Mouse (Mus musculus): Measurements from ENCODE around the gene Rnasel. TPM values are rescaled to one million over a fixed set of nuclear protein-coding genes. Genes with fewer than 3 reads are reported as not detected.
"Not testable (repeated sequence)": the region's sequence is repeated elsewhere in the genome, so short reads cannot be mapped to it uniquely, and the experiment has no call there.

The Rnasel gene
- total and polyA plus RNA-seq, 2 experiments from 2014 or later, result 19.5 to 43.9 TPM

- H3K9me3 ChIP-seq (ENCODE audit: low read length), result no peaks in the 10 kb centered on the region
- no peak for TF ChIP-seq CTCF (IDR thresholded peaks at IDR 0.05; ENCODE audit: low read depth)
Observed at GRCm38 (mm10) chr1:153768465-153768864, 19.2 kb downstream of the Rnasel start.

DNA sequence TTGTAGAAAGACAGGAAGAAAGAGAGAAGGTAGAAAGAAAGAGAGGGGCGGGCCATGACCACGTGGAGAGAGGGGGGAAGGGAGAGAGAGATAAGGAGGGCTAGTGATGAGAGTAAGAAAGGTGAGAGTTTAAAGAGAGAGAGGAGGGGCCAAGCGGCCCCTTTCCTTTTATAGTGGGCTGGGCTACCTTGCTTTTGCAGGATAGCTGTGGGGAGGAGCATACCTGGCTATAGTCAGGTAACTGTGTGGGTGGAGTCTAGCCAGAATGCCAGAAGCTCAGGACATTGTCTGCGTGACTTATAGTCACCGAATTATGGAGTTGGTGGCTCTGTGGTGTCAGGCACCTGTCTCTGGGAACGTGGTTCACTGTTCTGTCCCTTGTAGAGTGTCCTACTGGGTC lies 20.3 kb downstream of the Rnasel start:
- H3K27ac ChIP-seq (ENCODE audit: low read depth, low read length); H3K9ac ChIP-seq; H3K4me2 ChIP-seq (ENCODE audit: low read depth); H3K4me1 ChIP-seq (ENCODE audit: insufficient read depth); ATAC-seq; H3K9me3 ChIP-seq (ENCODE audit: low read length); H3K4me3 ChIP-seq (ENCODE audit: low read depth, low read length); H3K27me3 ChIP-seq (ENCODE audit: insufficient read depth, low read length); H3K36me3 ChIP-seq (ENCODE audit: insufficient read depth); DNase-seq: not testable (repeated sequence)
- WGBS, result 69% methylated on average over 6 of the region's 6 CpGs

More at GRCm38 (mm10) chr1:153768465-153768864, 19.2 kb downstream of the Rnasel start:
- Histone ChIP-seq H3K9ac (no peak overlapping the region), H3K4me2 (ENCODE audit: low read depth) (no peak overlapping the region), H3K27ac (ENCODE audit: low read depth, low read length) (no peak overlapping the region), H3K36me3 (ENCODE audit: insufficient read depth) (no peaks in the 10 kb centered on the region; the same call in 1 of the 2 replicates), H3K27me3 (ENCODE audit: insufficient read depth, low read length) (no peaks in the 10 kb centered on the region), H3K4me3 (ENCODE audit: low read depth, low read length) (no peak overlapping the region), H3K4me1 (ENCODE audit: insufficient read depth) (no peaks in the 10 kb centered on the region)
- DNase-seq (no peak), ATAC-seq (no peak)
- 84% methylated on average over 5 of the region's 5 CpGs for WGBS

GRCm38 (mm10) chr1:153769998-153770775 lies 21.0 kb downstream of the Rnasel start:
- Histone ChIP-seq H3K27me3 (ENCODE audit: insufficient read depth, low read length) (no peaks in the 10 kb centered on the region), H3K9me3 (ENCODE audit: low read length) (no peaks in the 10 kb centered on the region), H3K36me3 (ENCODE audit: insufficient read depth) (no peaks in the 10 kb centered on the region), H3K27ac (ENCODE audit: low read depth, low read length) (no peak overlapping the region), H3K9ac (no peak overlapping the region), H3K4me1 (ENCODE audit: insufficient read depth) (no peaks in the 10 kb centered on the region), H3K4me3 (ENCODE audit: low read depth, low read length) (no peak overlapping the region), H3K4me2 (ENCODE audit: low read depth) (no peak overlapping the region)
- DNase-seq, result no peak
- no peak for TF ChIP-seq CTCF (IDR thresholded peaks at IDR 0.05; ENCODE audit: low read depth)
- 84% methylated on average over 10 of the region's 10 CpGs for WGBS
- no peak for ATAC-seq

DNA sequence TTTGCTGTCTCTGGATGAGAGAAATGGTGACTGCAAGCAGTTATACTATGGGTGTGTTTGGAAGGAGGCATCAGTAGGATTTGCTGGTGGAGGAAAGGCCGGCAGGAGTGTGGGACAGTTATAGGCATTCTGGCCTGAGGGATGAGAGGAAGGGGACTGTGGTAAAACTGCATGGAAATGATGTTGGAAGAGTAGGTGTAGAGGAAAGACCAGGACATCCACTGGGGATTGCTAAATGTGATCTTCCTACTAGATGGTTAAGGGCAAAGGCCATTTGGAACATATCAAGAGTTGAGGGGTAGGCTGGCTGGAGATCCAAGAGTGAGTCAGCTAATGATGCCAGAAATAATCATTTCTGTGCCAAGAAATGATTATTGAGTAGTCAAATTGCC lies 21.5 kb downstream of the Rnasel start:
- H3K4me3 ChIP-seq (ENCODE audit: low read depth, low read length), result no peak overlapping the region
- ATAC-seq, result no peak
- H3K27me3 ChIP-seq (ENCODE audit: insufficient read depth, low read length), result no peaks in the 10 kb centered on the region
- WGBS, result 95% methylated on average over 1 of the region's 1 CpGs
- no peak overlapping the region for H3K4me2 ChIP-seq (ENCODE audit: low read depth)
- DNase-seq, result no peak
- no peaks in the 10 kb centered on the region for H3K9me3 ChIP-seq (ENCODE audit: low read length)
- no peaks in the 10 kb centered on the region for H3K36me3 ChIP-seq (ENCODE audit: insufficient read depth)
- no peak overlapping the region for H3K9ac ChIP-seq
- H3K4me1 ChIP-seq (ENCODE audit: insufficient read depth), result no peaks in the 10 kb centered on the region
- H3K27ac ChIP-seq (ENCODE audit: low read depth, low read length), result no peak overlapping the region
- TF ChIP-seq CTCF (IDR thresholded peaks at IDR 0.05; ENCODE audit: low read depth), result no peak

DNA sequence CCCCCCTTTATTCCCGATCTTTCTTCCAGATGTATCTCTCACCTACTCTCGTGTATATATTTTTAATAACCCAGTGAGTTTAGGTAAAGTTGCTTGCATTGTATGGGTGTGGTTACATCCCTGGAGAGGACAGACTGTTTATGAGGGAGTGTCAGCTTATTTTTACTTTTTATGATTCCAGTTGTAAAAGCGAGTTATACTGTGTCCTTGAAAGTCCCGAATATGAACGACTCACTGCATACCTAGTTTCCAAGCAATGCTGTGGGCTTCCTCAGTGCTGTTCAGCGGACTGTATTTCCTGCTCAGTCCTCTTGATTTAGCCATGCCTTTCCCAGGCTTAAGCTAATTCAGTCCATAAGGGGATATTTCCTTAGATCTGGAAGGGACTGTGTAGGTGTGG lies 25.9 kb downstream of the Rnasel start:
- H3K9ac ChIP-seq, result no peak overlapping the region
- H3K4me1 ChIP-seq (ENCODE audit: insufficient read depth), result no peaks in the 10 kb centered on the region
- no peak overlapping the region for H3K4me3 ChIP-seq (ENCODE audit: low read depth, low read length)
- no peak overlapping the region for H3K4me2 ChIP-seq (ENCODE audit: low read depth)
- no peak for DNase-seq
- no peak for TF ChIP-seq CTCF (IDR thresholded peaks at IDR 0.05; ENCODE audit: low read depth)
- H3K36me3 ChIP-seq (ENCODE audit: insufficient read depth), result no peaks in the 10 kb centered on the region
- no peak overlapping the region for H3K27ac ChIP-seq (ENCODE audit: low read depth, low read length)
- ATAC-seq, result no peak
- H3K27me3 ChIP-seq (ENCODE audit: insufficient read depth, low read length), result no peaks in the 10 kb centered on the region
- 93% methylated on average over 6 of the region's 6 CpGs for WGBS
- no peaks in the 10 kb centered on the region for H3K9me3 ChIP-seq (ENCODE audit: low read length)

- Histone ChIP-seq H3K4me1 (ENCODE audit: insufficient read depth) (no peaks in the 10 kb centered on the region), H3K27me3 (ENCODE audit: insufficient read depth, low read length) (no peaks in the 10 kb centered on the region), H3K4me3 (ENCODE audit: low read depth, low read length) (no peak overlapping the region), H3K36me3 (ENCODE audit: insufficient read depth) (no peaks in the 10 kb centered on the region), H3K9me3 (ENCODE audit: low read length) (no peaks in the 10 kb centered on the region), H3K9ac (no peak overlapping the region), H3K27ac (ENCODE audit: low read depth, low read length) (no peak overlapping the region), H3K4me2 (ENCODE audit: low read depth) (no peak overlapping the region)
- peak; percentile 54 for DNase-seq
- no peak for TF ChIP-seq CTCF (IDR thresholded peaks at IDR 0.05; ENCODE audit: low read depth)
- peak; percentile 80 for ATAC-seq
- 67% methylated on average over 7 of the region's 7 CpGs for WGBS
Observed at GRCm38 (mm10) chr1:153776257-153776656, 27.0 kb downstream of the Rnasel start.

DNA sequence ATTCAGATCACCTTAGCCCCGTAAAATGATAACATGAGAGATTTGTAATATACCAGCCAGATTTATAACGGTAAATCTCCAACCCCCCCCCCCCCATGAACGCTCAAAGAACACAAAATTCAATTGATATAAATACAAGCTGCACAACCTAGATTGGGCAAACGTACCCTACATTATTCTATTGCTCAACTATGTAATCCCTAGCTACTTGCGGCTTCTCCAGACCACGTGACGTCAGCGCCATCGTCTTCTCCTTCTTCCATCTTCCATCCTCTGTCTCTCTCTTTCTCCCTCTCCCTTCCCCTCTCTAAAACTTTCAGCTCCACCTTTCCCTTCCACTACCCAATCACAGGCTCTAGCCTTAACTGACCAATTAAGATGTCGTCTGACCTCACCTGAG lies 29.0 kb downstream of the Rnasel start:
- H3K27me3 ChIP-seq (ENCODE audit: insufficient read depth, low read length), result no peaks in the 10 kb centered on the region
- 90% methylated on average over 10 of the region's 10 CpGs for WGBS
- H3K9ac ChIP-seq, result no peak overlapping the region
- no peaks in the 10 kb centered on the region for H3K4me1 ChIP-seq (ENCODE audit: insufficient read depth)
- no peak overlapping the region for H3K4me3 ChIP-seq (ENCODE audit: low read depth, low read length)
- no peaks in the 10 kb centered on the region for H3K9me3 ChIP-seq (ENCODE audit: low read length)
- TF ChIP-seq CTCF (IDR thresholded peaks at IDR 0.05; ENCODE audit: low read depth), result no peak
- no peak overlapping the region for H3K27ac ChIP-seq (ENCODE audit: low read depth, low read length)
- ATAC-seq (no peak), DNase-seq (no peak)
- H3K36me3 ChIP-seq (ENCODE audit: insufficient read depth), result no peaks in the 10 kb centered on the region
- H3K4me2 ChIP-seq (ENCODE audit: low read depth), result no peak overlapping the region

All from forebrain, postnatal 0 days (tissue).